Mouse (Mus musculus) cerebellum, adult 2 months (tissue): ENCODE measurements around the gene Lats1.
A peak's percentile ranks its signal among the peaks of the same experiment; 100 is the strongest.

ENCODE experiments used
- CTCF ChIP-seq: fragments of 200-500 bp; IDR thresholded peaks from 2 replicates; pipeline ENCODE4 v1.5.1; 2011; ENCODE audit warnings: low read depth, mild to moderate bottlenecking, control low read depth, low read length, moderate library complexity, borderline replicate concordance; ENCODE audit not compliant: insufficient read depth
- POLR2A ChIP-seq: fragments of 200-500 bp; IDR thresholded peaks from 2 replicates; pipeline ENCODE4 v1.6.1; 2011; ENCODE audit warnings: low read length, control low read depth, borderline replicate concordance; ENCODE audit not compliant: insufficient read depth

GRCm38 (mm10) chr10:7667342-7667802 is 13.6 kb upstream of the Lats1 start, which contains the start of gene Nup43:
- TF ChIP-seq POLR2A (peak; percentile 48; the same call in 1 of the 2 replicates), CTCF (no peak)
